Mouse (Mus musculus) granulocyte monocyte progenitor cell, adult 5-6 weeks (primary cell): ENCODE results near the gene Efcab2. TPM values are rescaled to one million over a fixed set of nuclear protein-coding genes. Genes with fewer than 3 reads are reported as not detected.

Experiments used
- ATAC-seq: replicated peaks from 2 replicates; pipeline ENCODE4 v1.8.0; 2016; ENCODE audit warnings: mild to moderate bottlenecking, moderate TSS enrichment, inconsistent platforms; ENCODE audit not compliant: poor library complexity, severe bottlenecking
- total RNA-seq, 2 experiments: library from RNA; stranded (forward) in 1 of 2; stranded (reverse) in 1 of 2; fragments of 200-712, 200-1000 nt in 1 of 2; fragments of >200 nt in 1 of 2; fragmentation: Nextera tagmentation in 1 of 2; gene quantifications; 2 replicates each; pipeline ENCODE4 v1.2.3; 2014 to 2017

Gene Efcab2
- total RNA-seq, 2 experiments from 2014 or later: 2.3 to 3.1 TPM

DNA sequence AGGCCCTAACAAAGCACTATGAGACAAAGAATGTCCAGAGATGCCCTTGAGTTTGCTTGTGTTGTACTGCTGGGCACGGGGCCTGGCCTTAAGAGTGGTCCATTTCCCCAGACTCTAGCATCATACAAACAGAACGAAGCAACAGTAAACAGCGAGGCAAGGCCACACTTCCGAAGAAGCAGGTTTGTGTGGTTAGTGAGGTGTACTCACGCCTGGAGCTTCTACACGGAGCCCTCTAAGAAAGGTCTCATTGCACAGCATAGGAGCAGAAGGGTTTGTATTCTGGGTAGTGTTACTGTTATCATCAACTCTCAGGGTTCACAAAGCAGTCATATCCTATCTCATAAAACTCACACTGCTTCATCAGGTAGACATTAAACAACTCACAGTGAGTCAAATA lies 61.7 kb downstream of the Efcab2 start:
- no peak for ATAC-seq

DNA sequence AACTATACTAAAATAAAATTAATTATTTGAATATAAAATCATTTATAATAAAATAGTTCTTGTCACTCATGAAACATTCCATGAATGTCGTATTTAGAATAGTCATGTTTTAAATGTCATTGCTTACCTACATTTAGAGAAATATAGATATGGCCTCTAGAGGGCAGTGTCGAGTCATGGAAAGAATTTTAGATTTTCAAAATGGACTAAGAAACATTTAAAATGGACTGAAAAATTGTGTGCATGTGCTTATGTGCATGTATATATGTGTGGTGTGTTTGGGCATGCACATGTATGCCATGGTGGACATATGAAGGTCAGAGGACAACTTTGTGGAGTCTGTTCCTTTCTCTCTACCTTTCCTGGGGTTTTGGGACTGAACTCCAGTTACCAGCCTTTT lies 62.4 kb downstream of the Efcab2 start:
- ATAC-seq: peak; percentile 25; the same call in 1 of the 2 replicates

DNA sequence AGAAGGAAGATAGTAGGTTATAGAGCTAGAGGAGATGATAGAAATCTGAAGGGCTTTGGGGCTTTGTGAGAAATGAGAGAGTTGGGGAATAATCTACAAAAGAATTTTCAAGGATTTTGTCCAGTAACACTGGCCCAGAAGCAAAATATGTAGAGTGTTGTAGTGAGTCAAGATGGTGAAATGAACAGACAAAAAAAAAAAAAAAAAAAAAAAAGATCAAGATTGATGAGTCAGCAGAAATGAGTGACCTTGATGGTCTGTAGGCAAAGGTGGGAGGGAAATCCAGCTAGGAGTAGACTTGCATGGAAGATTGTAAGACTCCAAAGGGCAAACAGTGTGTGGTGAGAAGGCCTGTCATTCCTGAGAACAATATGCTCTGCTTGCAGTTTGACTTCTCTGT lies 78.0 kb downstream of the Efcab2 start:
- ATAC-seq: no peak

DNA sequence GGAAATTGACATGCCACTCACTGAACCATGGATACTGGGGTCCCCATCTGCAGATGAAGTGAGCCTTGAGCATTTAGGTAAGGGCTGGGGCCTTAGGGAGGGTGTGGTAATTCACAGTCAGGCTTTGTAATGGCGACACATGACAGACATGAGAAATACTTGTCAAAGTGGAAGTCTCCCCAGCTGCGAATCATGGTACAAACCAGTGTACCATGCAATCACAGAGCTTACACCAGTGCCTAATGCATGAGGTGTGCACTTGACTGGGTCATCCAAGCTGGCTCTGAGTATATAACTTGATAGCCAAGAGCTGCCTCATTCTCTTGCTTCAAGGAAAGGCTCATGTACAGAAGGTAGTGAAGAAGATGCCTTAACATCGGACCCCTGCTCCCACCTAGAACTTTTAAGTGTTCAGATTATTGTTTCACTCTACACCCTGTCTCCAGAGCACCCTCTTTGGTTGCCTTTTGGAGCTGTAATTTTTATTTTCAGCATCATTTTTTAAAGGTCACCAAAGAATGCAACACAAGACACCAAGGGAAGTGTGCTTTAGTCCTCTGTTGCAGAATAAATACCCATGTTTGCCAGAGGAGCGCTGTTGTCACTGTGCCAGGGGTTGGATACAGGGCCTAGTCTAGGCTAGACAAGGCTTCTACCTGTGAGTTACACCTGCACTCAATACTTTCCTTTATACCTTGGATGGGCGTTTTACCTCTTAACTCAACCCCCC lies 79.4 kb downstream of the Efcab2 start:
- ATAC-seq: no peak

DNA sequence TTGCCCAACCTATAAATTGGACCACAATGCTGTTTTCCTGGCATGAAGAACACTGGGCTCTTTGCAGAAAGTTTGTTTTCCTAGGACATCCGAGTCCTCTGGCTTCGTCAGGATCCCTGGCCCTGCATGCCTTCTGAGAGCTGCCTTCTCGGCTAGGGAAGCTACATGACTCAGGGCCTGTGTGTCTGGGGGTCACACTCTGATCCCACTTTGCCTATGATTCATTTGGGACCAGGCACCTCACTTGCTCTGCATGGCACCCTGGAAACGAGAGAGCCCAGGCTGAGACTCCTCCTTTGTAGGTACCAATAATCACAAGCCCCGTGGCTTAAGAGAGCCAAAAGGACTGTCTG lies 80.0 kb downstream of the Efcab2 start:
- ATAC-seq: no peak

DNA sequence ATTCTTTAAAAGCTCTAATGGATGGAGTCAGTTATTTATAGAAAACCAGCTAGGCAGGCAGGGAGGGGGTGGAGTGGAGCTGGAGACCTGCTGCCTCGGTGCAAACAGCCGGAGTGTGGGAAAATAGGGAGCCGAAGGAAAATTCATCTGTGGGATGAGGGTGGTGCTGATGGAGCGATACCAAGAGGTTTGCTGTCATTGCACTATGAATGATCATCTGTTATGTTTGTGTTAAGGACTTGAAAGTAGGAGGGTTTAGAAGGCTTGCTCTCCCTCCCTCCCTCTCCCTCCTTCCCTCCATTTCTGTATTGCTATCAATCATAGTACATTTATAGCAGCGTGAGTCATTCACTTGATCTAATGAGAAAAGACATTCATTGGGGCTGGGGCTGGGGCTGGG lies 80.9 kb downstream of the Efcab2 start:
- no peak for ATAC-seq

DNA sequence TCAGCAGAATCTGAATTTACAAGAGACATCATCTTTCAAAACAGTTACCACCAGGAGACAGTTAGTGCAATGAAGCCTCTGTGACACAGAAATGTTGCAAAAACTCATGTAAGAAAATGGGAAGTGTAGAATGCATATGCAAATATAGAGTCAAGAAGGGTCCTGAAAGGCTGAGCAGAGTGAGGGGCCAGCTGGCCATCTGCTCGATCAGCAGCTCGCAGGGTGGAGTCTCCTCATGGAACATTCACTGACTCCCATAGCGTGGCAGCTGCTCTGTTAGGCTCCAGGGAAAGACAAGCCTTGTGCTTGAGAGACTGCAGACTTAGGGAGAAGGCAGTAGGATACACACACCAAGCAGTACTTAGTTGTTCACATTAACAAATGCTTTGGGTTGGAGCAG lies 83.2 kb downstream of the Efcab2 start:
- ATAC-seq: peak; percentile 73

DNA sequence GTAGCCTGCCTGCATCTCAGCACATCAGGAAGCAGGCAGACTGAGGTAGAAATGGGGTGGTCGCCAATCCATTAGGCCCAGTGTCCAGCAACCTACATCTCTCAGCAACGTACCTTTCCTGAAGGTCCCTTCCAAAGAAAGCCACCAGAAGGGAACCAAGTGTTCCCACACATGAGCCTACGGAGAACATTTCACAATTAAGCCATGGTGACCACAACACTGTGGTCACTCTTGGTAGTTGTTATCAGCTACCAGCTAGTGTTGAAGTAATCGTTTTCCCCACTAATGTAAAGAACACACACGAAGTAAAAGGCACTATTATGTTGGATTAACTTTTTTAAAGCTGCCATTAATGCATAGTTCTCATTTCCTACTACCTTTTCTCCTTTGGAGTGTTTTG lies 85.8 kb downstream of the Efcab2 start:
- peak; percentile 68 for ATAC-seq

DNA sequence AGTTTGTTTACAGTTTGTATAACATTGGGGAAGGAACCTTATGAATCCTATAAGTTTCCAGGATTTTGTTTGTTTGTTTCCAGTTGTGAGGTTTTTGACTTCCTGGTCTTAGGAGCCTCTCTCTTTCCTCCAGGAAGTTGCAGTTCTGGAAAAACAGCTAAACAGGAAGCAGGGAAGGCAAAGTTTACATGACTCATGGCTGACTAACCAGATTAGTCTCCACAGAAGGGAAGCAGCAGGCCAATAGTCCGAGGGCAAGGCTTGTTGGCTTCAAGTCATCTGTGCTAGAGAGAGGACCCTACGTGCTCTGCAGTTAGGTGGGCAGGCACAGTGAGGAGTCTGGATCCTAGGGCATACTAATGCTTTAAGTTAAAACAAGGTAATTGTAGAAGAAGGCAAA lies 86.6 kb downstream of the Efcab2 start:
- ATAC-seq: peak; percentile 21

DNA sequence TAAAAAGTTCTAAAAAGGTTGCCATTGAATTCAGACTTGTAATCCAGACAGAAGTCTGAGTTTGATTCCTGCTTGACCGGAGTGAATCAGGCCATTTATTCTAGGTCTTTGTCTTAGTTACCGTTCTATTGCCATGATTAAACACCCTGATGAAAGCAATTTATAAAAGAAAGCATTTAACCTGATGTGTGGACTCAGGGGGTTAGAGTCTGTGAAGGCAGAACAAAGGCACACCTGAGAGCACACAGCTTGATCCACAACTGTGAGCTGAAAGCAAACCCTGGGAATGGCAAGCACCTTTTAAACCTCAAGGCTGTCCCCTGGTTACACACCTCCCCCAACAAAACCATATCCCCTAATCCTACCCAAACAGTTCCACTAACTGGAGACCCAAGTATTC lies 90.3 kb downstream of the Efcab2 start:
- ATAC-seq: no peak

DNA sequence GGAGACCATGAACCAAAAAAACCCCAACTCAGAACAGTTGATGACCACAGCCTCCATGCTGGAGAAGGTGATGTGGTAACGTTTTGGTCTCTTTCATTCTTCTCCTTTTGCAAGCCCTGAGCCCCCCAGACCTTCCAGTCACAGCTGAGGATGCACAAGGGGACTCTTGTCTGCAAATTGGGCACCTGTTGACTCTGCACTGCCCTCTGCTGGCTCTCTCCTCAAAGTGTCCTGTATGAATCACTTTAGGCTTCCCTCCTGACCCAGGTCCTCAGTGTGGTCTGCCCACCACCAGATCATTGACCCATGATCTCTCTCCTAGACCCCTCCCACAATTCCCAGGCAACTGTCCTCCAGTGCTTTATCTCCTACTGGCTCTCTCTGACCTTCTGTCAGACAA lies 91.0 kb downstream of the Efcab2 start:
- peak; percentile 90 for ATAC-seq

DNA sequence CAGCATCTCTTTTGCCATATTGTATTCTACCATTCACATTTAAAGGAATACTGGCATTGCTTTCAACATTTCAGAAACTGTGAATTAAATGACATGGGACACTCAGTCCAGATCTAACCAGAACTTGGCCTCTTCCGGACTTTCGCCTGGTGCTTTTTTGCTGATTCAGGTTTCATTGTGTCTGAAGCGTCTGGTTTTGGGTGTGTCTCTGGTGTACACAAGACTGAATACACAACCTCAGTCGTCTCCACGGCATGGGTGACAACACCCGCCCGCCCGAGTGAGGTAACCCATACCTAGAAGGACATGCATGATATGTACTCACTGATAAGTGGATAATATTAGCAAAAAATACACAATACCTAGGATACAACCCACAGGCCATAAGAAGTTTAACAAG lies 101.1 kb downstream of the Efcab2 start:
- no peak for ATAC-seq

DNA sequence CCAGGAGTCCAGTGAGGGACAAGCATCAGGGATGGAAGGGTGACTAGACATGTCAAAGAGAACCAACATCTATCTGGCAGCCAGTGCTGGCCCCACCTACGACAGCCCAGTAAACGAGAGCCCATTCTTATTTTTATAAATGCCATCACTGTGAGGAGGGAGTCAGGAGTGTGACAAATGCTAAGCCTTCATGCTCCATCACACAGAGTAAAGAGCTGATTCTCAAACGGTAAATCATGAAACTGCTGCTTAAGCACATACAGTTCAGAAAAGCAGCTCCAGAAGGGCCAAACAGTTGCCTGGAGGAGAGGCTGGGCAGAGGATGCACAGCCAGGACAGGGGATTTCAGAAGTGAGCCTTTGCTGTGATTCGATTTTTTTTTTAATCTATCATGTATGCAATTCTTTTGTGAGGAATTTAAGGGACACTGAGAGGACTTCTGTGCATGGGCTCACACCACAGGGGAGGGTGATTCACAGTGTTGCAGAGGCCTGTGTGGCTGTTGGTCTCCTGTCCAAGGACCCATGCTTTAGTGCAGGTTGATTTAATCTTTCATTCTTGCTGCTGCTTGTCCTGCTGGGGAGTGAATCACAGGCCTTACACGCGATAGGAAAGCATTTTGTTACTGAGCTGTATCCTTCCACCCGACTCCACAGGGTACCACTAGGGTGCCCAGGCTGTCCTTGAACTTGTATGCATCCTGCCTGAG lies 106.6 kb downstream of the Efcab2 start:
- ATAC-seq: no peak

DNA sequence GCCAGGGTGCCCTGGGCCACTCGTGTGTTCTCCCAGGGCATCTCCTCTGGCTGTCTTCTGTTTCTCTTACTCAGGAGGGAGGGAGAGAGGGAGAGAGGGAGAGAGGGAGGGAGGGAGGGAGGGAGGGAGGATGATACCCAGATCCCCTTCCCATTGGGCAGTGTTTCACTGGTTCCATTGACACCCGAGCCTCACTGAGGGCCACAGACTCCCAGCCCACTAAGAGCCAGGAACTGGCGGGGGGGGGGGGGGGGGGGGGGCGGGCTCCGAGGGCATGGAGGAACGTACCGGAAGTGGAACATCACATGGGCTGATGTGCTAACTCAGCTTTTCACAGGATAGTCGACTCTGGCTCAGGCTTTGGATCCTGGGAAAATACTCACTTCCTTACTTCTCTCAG lies 108.1 kb downstream of the Efcab2 start:
- ATAC-seq: peak; percentile 67

DNA sequence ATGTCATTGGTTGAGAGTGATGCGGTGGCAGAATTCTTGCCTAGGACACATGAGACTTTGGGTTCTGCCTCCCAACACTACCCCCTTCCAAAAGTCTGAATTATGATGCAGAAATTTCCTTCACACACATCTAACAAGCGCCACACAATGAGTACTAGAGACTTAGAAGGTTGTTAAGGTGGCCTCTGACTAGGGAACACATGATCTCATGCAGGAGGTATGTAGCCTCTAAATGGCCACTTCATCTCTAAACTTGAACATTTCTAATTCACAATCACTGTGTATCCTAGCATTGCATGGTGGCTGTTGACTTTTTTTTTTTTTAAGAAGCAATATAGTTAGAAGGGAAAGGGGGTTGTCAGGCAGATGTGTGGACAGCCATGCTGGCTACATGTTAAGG lies 110.0 kb downstream of the Efcab2 start:
- ATAC-seq: no peak

DNA sequence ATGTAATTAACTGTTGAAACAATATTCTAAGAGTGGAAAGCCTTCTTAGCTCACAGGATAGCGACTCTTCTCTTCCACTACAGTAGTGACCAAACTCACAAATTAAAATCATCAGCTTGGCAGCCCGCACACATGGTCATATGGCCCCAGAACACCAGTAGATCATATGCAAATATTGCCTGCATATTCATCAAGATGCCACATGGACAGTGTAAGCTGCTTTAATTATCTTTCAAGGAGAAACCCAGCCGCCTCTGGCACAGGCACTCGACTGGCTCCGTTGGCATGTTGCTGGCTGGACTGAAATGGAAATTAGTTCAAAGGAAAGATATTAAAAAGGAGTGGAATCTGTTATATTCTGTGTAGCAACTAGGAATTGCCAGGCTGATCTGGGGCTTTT lies 116.5 kb downstream of the Efcab2 start:
- no peak for ATAC-seq

DNA sequence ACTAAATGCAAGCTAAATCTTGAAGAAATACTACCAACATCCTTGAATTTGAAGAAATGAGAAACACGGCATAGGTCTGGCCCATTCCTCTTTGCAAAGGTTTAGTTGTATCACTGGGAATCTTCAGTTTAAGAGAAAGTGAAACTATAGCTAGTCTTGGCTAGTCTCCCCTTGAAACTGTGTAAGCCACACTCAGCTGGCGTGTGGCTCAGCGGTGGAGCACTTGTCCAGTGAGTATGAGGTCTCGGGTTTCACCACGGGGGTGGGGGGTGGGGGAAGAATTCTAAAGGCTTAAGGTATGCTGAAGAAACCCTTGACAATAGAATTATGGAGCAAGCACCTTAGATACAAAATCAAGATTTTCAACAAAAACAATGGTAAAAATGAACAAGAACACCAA lies 117.3 kb downstream of the Efcab2 start:
- 0 out of 2 replicates have a peak, but pooled peaks have one; percentile 34 for ATAC-seq

DNA sequence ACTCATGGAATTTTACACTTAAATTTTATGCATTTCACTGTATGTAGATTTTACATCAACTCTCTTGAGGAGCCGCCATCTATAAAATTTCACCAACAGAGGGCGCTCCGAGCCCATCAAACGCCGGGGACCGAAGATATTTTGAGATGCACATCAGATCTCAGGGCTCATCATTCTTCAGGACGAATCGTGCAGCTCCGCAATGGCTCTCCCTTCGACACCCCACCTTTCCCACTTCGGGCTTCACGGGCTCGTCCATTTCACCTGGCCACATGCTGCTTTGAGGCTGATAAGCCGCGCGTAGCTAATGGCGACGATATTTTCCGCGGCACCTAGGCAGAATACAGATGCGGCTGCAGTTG lies 121.3 kb downstream of the Efcab2 start:
- ATAC-seq: peak; percentile 41

DNA sequence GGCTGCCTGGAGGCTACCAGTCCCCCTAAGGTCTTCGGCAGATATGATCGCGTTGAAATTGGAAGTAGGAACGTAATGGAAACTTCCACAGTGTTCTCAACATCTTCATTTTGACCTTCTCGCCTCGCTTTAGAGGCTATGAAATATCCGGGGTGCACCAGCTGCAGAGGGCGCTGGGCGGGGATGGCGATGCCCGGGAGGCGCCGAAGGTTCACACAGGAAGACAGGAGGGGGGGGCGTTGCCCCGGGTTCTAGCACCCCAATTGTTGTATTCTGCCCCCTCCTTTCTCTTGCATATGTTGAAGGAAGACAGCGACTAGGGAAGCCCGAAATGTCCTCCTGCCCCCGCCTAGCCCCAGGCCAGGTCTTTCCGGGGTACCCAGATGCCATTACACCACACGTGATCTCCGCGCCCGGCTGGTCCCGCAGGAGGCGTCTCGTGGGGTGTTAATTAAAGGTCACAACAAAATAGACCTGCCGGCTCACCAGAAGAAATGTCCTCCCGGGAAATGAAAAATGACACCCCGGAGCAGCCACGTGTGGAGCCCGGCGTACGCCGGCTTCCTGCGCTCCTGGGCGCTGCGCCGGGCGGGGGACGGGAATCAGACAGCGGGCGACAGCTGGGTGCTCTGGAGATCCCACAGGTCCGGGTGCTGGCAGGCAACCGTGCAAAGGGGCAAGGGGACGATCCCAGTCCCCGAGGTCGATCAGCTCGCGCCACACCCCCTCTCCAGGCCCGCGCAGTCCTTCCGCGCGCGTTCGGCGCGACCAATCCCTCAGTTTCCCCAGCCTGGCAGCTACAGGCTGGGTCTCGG lies 121.9 kb downstream of the Efcab2 start:
- ATAC-seq: peak; percentile 16

DNA sequence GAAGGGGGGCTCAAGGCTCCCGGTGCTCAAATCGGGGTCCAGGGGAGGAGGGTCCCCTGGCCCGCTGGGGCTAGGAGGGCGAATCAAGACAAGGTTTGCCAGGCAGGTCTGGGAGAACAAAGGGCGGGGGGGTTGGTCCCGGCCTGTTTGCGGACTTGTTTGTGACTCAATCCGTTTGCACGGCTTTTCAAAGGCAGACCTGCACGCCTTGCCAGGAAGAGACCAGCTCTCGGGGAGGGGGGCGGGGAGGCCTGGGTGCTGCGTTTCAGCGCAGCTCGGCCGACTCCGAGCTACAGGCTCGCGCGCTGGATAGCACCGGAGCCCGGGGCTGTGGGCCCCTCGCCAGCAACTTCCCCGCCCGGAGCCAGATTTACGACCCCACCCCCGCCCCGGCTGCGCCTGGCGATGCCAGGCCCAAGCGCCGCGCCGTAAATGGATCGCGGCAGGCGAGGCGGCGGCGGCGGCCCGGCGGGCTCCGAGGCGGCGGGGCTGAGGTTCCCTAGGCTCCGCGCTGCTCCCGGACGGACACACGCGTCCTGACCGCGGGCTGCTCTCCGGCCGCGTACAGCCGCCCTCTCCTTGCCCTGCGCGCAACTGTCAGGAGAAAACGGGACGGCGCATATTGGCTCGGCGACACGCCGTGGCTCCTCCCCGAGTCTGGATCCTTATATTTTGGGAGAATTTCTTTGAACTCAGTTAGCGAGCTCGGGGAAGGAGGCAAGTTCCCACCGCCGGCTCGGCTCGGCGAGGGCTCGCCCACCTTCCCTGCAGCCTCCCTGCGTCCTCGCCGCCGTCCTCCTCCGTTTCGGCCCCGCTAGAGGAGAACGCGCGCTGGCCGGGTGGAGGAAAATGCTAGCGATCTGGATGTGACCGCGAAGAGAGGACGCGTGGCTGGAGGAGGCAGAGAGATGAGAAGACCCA lies 122.8 kb downstream of the Efcab2 start, which contains the start of gene Kif26b:
Gene Kif26b (plus strand): TSS at position 695 of the 921 bp plus-strand sequence.
- peak; percentile 20 for ATAC-seq
